Mouse (Mus musculus) G1E (cell line): Measurements from ENCODE around the gene Ttbk1. TPM values are rescaled to one million over a fixed set of nuclear protein-coding genes. Genes with fewer than 3 reads are reported as not detected.

ENCODE experiments used
- ATAC-seq: 2 replicates; pipeline ENCODE4 v1.8.0; 2016; ENCODE audit warnings: mild to moderate bottlenecking; ENCODE audit not compliant: insufficient number of reproducible peaks, poor library complexity, low FRiP score, severe bottlenecking; ENCODE audit errors: extremely low read depth
- DNase-seq: peaks from one replicate; pipeline ENCODE4 v3.0.0; 2012; ENCODE audit warnings: low spot score
- H3K27me3 ChIP-seq: 2 replicates; pipeline ENCODE4 v1.6.1; 2012; ENCODE audit warnings: mild to moderate bottlenecking, low read length, inconsistent platforms; ENCODE audit not compliant: insufficient read depth
- H3K36me3 ChIP-seq: replicated peaks from 2 replicates; pipeline ENCODE3; 2012; ENCODE audit warnings: mild to moderate bottlenecking, inconsistent platforms
- H3K4me1 ChIP-seq: 2 replicates; pipeline ENCODE4 v1.6.1; 2012; ENCODE audit warnings: low read depth, low read length, inconsistent platforms, mixed read lengths; ENCODE audit not compliant: insufficient read depth
- H3K4me3 ChIP-seq: 2 replicates; pipeline ENCODE4 v1.5.1; 2012; ENCODE audit warnings: low read depth, mild to moderate bottlenecking, inconsistent platforms, low read length, moderate library complexity, mixed read lengths
- H3K9me3 ChIP-seq: replicated peaks from 2 replicates; pipeline ENCODE4 v1.6.1; 2012; ENCODE audit warnings: inconsistent platforms
- CTCF ChIP-seq: IDR thresholded peaks from 2 replicates; pipeline ENCODE4 v1.5.1; 2012; ENCODE audit warnings: low read depth, low read length, inconsistent platforms, mixed read lengths
- GATA1 ChIP-seq: IDR thresholded peaks from 2 replicates; pipeline ENCODE4 v1.6.1; 2012; ENCODE audit warnings: borderline replicate concordance, low read length, inconsistent platforms, mixed read lengths
- GATA2 ChIP-seq: IDR thresholded peaks from 2 replicates; pipeline ENCODE4 v1.6.1; 2012; ENCODE audit warnings: low read depth, low read length, inconsistent platforms, borderline replicate concordance
- POLR2AphosphoS5 ChIP-seq: IDR thresholded peaks from 2 replicates; pipeline ENCODE4 v1.6.1; 2012; ENCODE audit warnings: low read depth, low read length, inconsistent platforms; ENCODE audit not compliant: insufficient replicate concordance
- TAL1 ChIP-seq: conservative IDR thresholded peaks from 2 replicates; pipeline ENCODE4 v1.6.1; 2012; ENCODE audit warnings: low read depth, low read length, inconsistent platforms, mixed read lengths
- polyA plus RNA-seq: library from polyadenylated mRNA; stranded (reverse); fragments of >175 nt; gene quantifications from 2 replicates; pipeline ENCODE4 v1.2.3, GENCODE M21; 2012
- total RNA-seq, 2 experiments: library from RNA; stranded (forward) in 1 of 2; stranded (reverse) in 1 of 2; fragments of 200-1000 nt in 1 of 2; fragments of >200 nt in 1 of 2; fragmentation: Nextera tagmentation in 1 of 2; gene quantifications; 2 replicates each; pipeline ENCODE4 v1.2.3; 2014 to 2017

The Ttbk1 gene
- total and polyA plus RNA-seq, 3 experiments: 0.01 to 0.11 TPM; not detected in 1

- H3K9me3 ChIP-seq: no peaks in the 10 kb centered on the region
- H3K27me3 ChIP-seq: peaks cover 45% of the 10 kb centered on the region
- no peaks in the 10 kb centered on the region for H3K36me3 ChIP-seq
- DNase-seq (no peak), ATAC-seq (no peak)
- TF ChIP-seq CTCF (no peak), GATA1 (no peak), POLR2AphosphoS5 (no peak)
- 0 out of 2 replicates have a peak, but pooled peaks cover 3% of the 10 kb centered on the region for H3K4me1 ChIP-seq
- H3K4me3 ChIP-seq: no peak overlapping the region
Observed at GRCm38 (mm10) chr17:46484021-46484431, 3.4 kb downstream of the Ttbk1 start.

- TF ChIP-seq GATA2 (no peak), TAL1 (no peak), POLR2AphosphoS5 (no peak), CTCF (no peak), GATA1 (no peak)
- H3K9me3 ChIP-seq: no peaks in the 10 kb centered on the region
- H3K36me3 ChIP-seq: no peaks in the 10 kb centered on the region
- H3K4me3 ChIP-seq: no peak overlapping the region
- 0 out of 2 replicates have a peak, but pooled peaks cover 3% of the 10 kb centered on the region for H3K4me1 ChIP-seq
- peaks cover 48% of the 10 kb centered on the region for H3K27me3 ChIP-seq
- ATAC-seq (no peak), DNase-seq (no peak)
Observed at GRCm38 (mm10) chr17:46483561-46484001, 3.9 kb downstream of the Ttbk1 start.

GRCm38 (mm10) chr17:46477286-46477685, 10.2 kb downstream of the Ttbk1 start:
- Histone ChIP-seq H3K36me3 (no peaks in the 10 kb centered on the region), H3K4me3 (no peak overlapping the region), H3K9me3 (no peaks in the 10 kb centered on the region), H3K4me1 (no peaks in the 10 kb centered on the region), H3K27me3 (peaks cover 42% of the 10 kb centered on the region)
- DNase-seq: no peak
- TF ChIP-seq GATA2 (no peak), CTCF (no peak), POLR2AphosphoS5 (no peak), TAL1 (no peak), GATA1 (no peak)
- no peak for ATAC-seq

GRCm38 (mm10) chr17:46476601-46477000, 10.9 kb downstream of the Ttbk1 start:
- Histone ChIP-seq H3K9me3 (no peaks in the 10 kb centered on the region), H3K4me3 (no peak overlapping the region), H3K36me3 (no peaks in the 10 kb centered on the region), H3K27me3 (peaks cover 42% of the 10 kb centered on the region), H3K4me1 (no peaks in the 10 kb centered on the region)
- TF ChIP-seq CTCF (no peak), TAL1 (no peak)
- DNase-seq: no peak
- ATAC-seq: no peak

- no peak for DNase-seq
- Histone ChIP-seq H3K4me1 (no peaks in the 10 kb centered on the region), H3K27me3 (peaks cover 21% of the 10 kb centered on the region), H3K36me3 (no peaks in the 10 kb centered on the region), H3K4me3 (no peak overlapping the region), H3K9me3 (no peaks in the 10 kb centered on the region)
- no peak for TF ChIP-seq GATA2
- no peak for TF ChIP-seq POLR2AphosphoS5
- TF ChIP-seq GATA1: no peak
- TF ChIP-seq CTCF: no peak
- no peak for TF ChIP-seq TAL1
- ATAC-seq: no peak
Observed at GRCm38 (mm10) chr17:46467830-46468229, 19.6 kb downstream of the Ttbk1 start.

- H3K4me3 ChIP-seq: no peak overlapping the region
- peaks cover 11% of the 10 kb centered on the region for H3K27me3 ChIP-seq
- ATAC-seq (no peak), DNase-seq (no peak)
- H3K36me3 ChIP-seq: no peaks in the 10 kb centered on the region
- no peaks in the 10 kb centered on the region for H3K4me1 ChIP-seq
- no peaks in the 10 kb centered on the region for H3K9me3 ChIP-seq
- TF ChIP-seq TAL1 (no peak), CTCF (no peak), POLR2AphosphoS5 (no peak), GATA2 (no peak), GATA1 (no peak)
Observed at GRCm38 (mm10) chr17:46462226-46462625, 25.2 kb downstream of the Ttbk1 start.

GRCm38 (mm10) chr17:46461347-46461746, 26.1 kb downstream of the Ttbk1 start:
- DNase-seq: no peak
- no peak for ATAC-seq
- H3K36me3 ChIP-seq: no peaks in the 10 kb centered on the region
- H3K9me3 ChIP-seq: no peaks in the 10 kb centered on the region
- H3K4me1 ChIP-seq: no peaks in the 10 kb centered on the region
- no peak overlapping the region for H3K4me3 ChIP-seq
- TF ChIP-seq POLR2AphosphoS5 (no peak), GATA1 (no peak), TAL1 (no peak), GATA2 (no peak), CTCF (no peak)
- H3K27me3 ChIP-seq: peaks cover 8% of the 10 kb centered on the region
